Mouse (Mus musculus): Measurements from ENCODE around the gene Lrrfip1.

DNA sequence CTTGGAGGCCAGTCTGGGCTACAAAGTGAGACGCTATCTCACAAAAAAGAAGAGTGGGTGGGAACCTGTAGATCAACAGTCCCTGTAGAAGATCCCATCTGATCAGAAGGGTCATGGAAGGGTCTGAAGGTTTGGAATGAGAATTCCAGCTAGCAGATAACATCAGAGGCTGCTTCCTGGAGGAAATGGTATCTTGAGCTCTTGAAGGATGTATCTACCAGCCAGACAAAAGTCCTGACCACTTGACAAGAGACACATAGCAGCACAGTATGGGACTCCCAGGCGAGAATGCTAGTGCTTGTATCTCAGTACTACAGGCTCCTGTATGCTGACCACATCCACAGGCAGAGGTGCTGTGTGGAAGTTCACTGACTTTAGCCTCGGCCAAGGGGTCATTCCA, 2.6 kb downstream of the Lrrfip1 start:
- no peak for TF ChIP-seq POLR2A (IDR thresholded peaks at IDR 0.05; ENCODE audit: borderline replicate concordance, extremely low read depth, insufficient read depth, insufficient read length, poor library complexity, severe bottlenecking)
- TF ChIP-seq CTCF (IDR thresholded peaks at IDR 0.05; ENCODE audit: borderline replicate concordance, extremely low read depth, insufficient read depth, insufficient read length): no peak

Data from brain, embryonic 14.5 days (tissue).